Mouse (Mus musculus) MEL (cell line): ENCODE measurements around the gene Elobl. TPM values are rescaled to one million over a fixed set of nuclear protein-coding genes. Genes with fewer than 3 reads are reported as not detected.

ENCODE experiments used
- DNase-seq: peaks from one replicate; pipeline ENCODE4 v3.0.0; 2011; ENCODE audit warnings: low read depth, low spot score
- H3K27ac ChIP-seq: 2 replicates; pipeline ENCODE4 v1.5.1; 2012; ENCODE audit warnings: low read depth, mild to moderate bottlenecking, control low read depth, low read length, moderate library complexity; ENCODE audit not compliant: control insufficient read depth
- H3K27me3 ChIP-seq, 2 experiments: fragments of 150-350 bp in 1 of 2; sonication (generic) in 1 of 2; 2 replicates each; pipeline ENCODE4 v1.6.1; 2012; ENCODE audit warnings: low read length in 2 of 2, mild to moderate bottlenecking in 2 of 2, improper control_type of control experiment in 1 of 2, moderate library complexity in 1 of 2; ENCODE audit not compliant: insufficient read depth in 2 of 2, control insufficient read depth in 1 of 2
- H3K36me3 ChIP-seq, 2 experiments: 2 replicates each; pipeline ENCODE4 v1.6.1; 2012 to 2014; ENCODE audit warnings: low read length in 2 of 2, improper control_type of control experiment in 1 of 2, inconsistent platforms in 1 of 2, mild to moderate bottlenecking in 1 of 2; ENCODE audit not compliant: insufficient read depth in 2 of 2, control insufficient read depth in 1 of 2
- H3K4me1 ChIP-seq, 2 experiments: fragments of 150-350 bp in 1 of 2; sonication (generic) in 1 of 2; 2 replicates each; pipeline ENCODE4 v1.6.1; 2012; ENCODE audit warnings: low read length in 2 of 2, improper control_type of control experiment in 1 of 2, mild to moderate bottlenecking in 1 of 2; ENCODE audit not compliant: insufficient read depth in 2 of 2, control insufficient read depth in 1 of 2
- H3K4me3 ChIP-seq, 2 experiments: fragments of 150-350 bp in 1 of 2; sonication (generic) in 1 of 2; 2 replicates each; pipeline ENCODE4 v1.5.1; 2012; ENCODE audit warnings: low read depth in 2 of 2, low read length in 2 of 2, mild to moderate bottlenecking in 2 of 2, moderate library complexity in 2 of 2, control low read depth in 1 of 2, improper control_type of control experiment in 1 of 2; ENCODE audit not compliant: control insufficient read depth in 1 of 2, insufficient read depth in 1 of 2
- H3K79me2 ChIP-seq: 2 replicates; pipeline ENCODE4 v1.6.1; 2012; ENCODE audit warnings: mild to moderate bottlenecking, low read length, moderate library complexity; ENCODE audit not compliant: control insufficient read depth, poor library complexity, insufficient read depth
- H3K9ac ChIP-seq: 2 replicates; pipeline ENCODE4 v1.6.1; 2012; ENCODE audit warnings: low read depth, mild to moderate bottlenecking, control low read depth, low read length, moderate library complexity; ENCODE audit not compliant: control insufficient read depth, poor library complexity, severe bottlenecking
- H3K9me3 ChIP-seq: fragments of 150-350 bp; sonication (generic); replicated peaks from 2 replicates; pipeline ENCODE4 v1.6.1; 2012; ENCODE audit warnings: mild to moderate bottlenecking, low read length, improper control_type of control experiment, moderate library complexity; ENCODE audit not compliant: insufficient read depth
- CHD2 ChIP-seq: IDR thresholded peaks from 2 replicates; pipeline ENCODE4 v1.6.1; 2011; ENCODE audit warnings: low read length, improper control_type of control experiment
- CTCF ChIP-seq, 3 experiments: IDR thresholded peaks in 2 of 3; conservative IDR thresholded peaks in 1 of 3; 2 replicates each; pipeline ENCODE4 v1.5.1; 2011 to 2012; ENCODE audit warnings: low read length in 3 of 3, low read depth in 2 of 3, mild to moderate bottlenecking in 2 of 3, improper control_type of control experiment in 1 of 3, inconsistent platforms in 1 of 3, mixed read lengths in 1 of 3, moderate library complexity in 1 of 3; ENCODE audit not compliant: control insufficient read depth in 1 of 3, insufficient read depth in 1 of 3, poor library complexity in 1 of 3, severe bottlenecking in 1 of 3
- ELF1 ChIP-seq: IDR thresholded peaks from 2 replicates; pipeline ENCODE4 v1.6.1; 2014; ENCODE audit warnings: low read depth, mild to moderate bottlenecking, inconsistent platforms, low read length, improper control_type of control experiment, moderate library complexity
- EP300 ChIP-seq, 2 experiments: IDR thresholded peaks; 2 replicates each; pipeline ENCODE4 v1.6.1; 2011; ENCODE audit warnings: improper control_type of control experiment in 2 of 2, low read length in 2 of 2, low read depth in 1 of 2, mild to moderate bottlenecking in 1 of 2
- GABPA ChIP-seq: IDR thresholded peaks from 2 replicates; pipeline ENCODE4 v1.6.1; 2012; ENCODE audit warnings: low read depth, mild to moderate bottlenecking, inconsistent platforms, low read length, improper control_type of control experiment, moderate library complexity
- GATA1 ChIP-seq: IDR thresholded peaks from 2 replicates; pipeline ENCODE4 v1.6.1; 2011; ENCODE audit warnings: low read depth, low read length, improper control_type of control experiment
- HCFC1 ChIP-seq: IDR thresholded peaks from 2 replicates; pipeline ENCODE4 v1.6.1; 2012; ENCODE audit warnings: low read depth, mild to moderate bottlenecking, inconsistent platforms, low read length, improper control_type of control experiment, moderate library complexity
- JUND ChIP-seq: IDR thresholded peaks from 2 replicates; pipeline ENCODE4 v1.6.1; 2011; ENCODE audit warnings: low read depth, mild to moderate bottlenecking, improper control_type of control experiment, low read length
- KAT2A ChIP-seq: conservative IDR thresholded peaks from 2 replicates; pipeline ENCODE4 v1.6.1; 2012; ENCODE audit warnings: low read depth, low read length, improper control_type of control experiment, inconsistent platforms
- MAFK ChIP-seq: IDR thresholded peaks from 2 replicates; pipeline ENCODE4 v1.6.1; 2011; ENCODE audit warnings: low read depth, mild to moderate bottlenecking, low read length, improper control_type of control experiment, borderline replicate concordance
- MAZ ChIP-seq: IDR thresholded peaks from 2 replicates; pipeline ENCODE4 v1.6.1; 2012; ENCODE audit warnings: low read depth, mild to moderate bottlenecking, inconsistent platforms, low read length, improper control_type of control experiment
- RAD21 ChIP-seq: IDR thresholded peaks from 2 replicates; pipeline ENCODE4 v1.6.1; 2011; ENCODE audit warnings: mild to moderate bottlenecking, low read depth, low read length, improper control_type of control experiment
- RCOR1 ChIP-seq: IDR thresholded peaks from 2 replicates; pipeline ENCODE4 v1.6.1; 2012; ENCODE audit warnings: low read depth, mild to moderate bottlenecking, inconsistent platforms, low read length, improper control_type of control experiment
- SIN3A ChIP-seq: IDR thresholded peaks from 2 replicates; pipeline ENCODE4 v1.6.1; 2012; ENCODE audit warnings: low read length, improper control_type of control experiment, inconsistent platforms
- TBP ChIP-seq: IDR thresholded peaks from 2 replicates; pipeline ENCODE4 v1.8.0; 2011; ENCODE audit warnings: low read depth, low read length, improper control_type of control experiment
- TCF12 ChIP-seq: IDR thresholded peaks from 2 replicates; pipeline ENCODE4 v1.6.1; 2014; ENCODE audit warnings: low read depth, mild to moderate bottlenecking, inconsistent platforms, low read length, improper control_type of control experiment, moderate library complexity
- UBTF ChIP-seq: IDR thresholded peaks from 2 replicates; pipeline ENCODE4 v1.6.1; 2012; ENCODE audit warnings: low read depth, mild to moderate bottlenecking, inconsistent platforms, low read length, improper control_type of control experiment, moderate library complexity, borderline replicate concordance; ENCODE audit not compliant: insufficient read depth
- USF1 ChIP-seq: IDR thresholded peaks from 2 replicates; pipeline ENCODE4 v1.6.1; 2014; ENCODE audit warnings: low read depth, mild to moderate bottlenecking, inconsistent platforms, low read length, improper control_type of control experiment, moderate library complexity
- USF2 ChIP-seq, 2 experiments: IDR thresholded peaks; 2 replicates each; pipeline ENCODE4 v1.6.1; 2011 to 2012; ENCODE audit warnings: improper control_type of control experiment in 2 of 2, low read length in 2 of 2, borderline replicate concordance in 1 of 2, inconsistent platforms in 1 of 2, low read depth in 1 of 2, mild to moderate bottlenecking in 1 of 2; ENCODE audit not compliant: insufficient read depth in 1 of 2
- ZKSCAN1 ChIP-seq: IDR thresholded peaks from 2 replicates; pipeline ENCODE4 v1.6.1; 2012; ENCODE audit warnings: low read depth, mild to moderate bottlenecking, inconsistent platforms, low read length, improper control_type of control experiment, moderate library complexity
- ZNF384 ChIP-seq: IDR thresholded peaks from 2 replicates; pipeline ENCODE4 v1.6.1; 2012; ENCODE audit warnings: low read depth, mild to moderate bottlenecking, inconsistent platforms, low read length, improper control_type of control experiment
- polyA plus RNA-seq, 2 experiments: library from polyadenylated mRNA; stranded (reverse) in 1 of 2; unstranded in 1 of 2; fragments of >175 nt in 1 of 2; fragments of >200 nt in 1 of 2; gene quantifications; 2 replicates each; pipeline versions ENCODE4 v1.2.1 to v1.2.4; 2012; ENCODE audit warnings: low replicate concordance in 2 of 2, low read depth in 1 of 2; ENCODE audit not compliant: insufficient read length in 2 of 2, insufficient read depth in 1 of 2, missing spikeins in 1 of 2
- total RNA-seq: library from RNA; depleted of rRNA; stranded (reverse); fragments of 300-350 nt; gene quantifications from 2 replicates; pipeline ENCODE4 v1.2.3, GENCODE M21; 2012

Elobl gene
- total and polyA plus RNA-seq, 3 experiments, result 0.58 to 0.72 TPM; not detected in 1

DNA sequence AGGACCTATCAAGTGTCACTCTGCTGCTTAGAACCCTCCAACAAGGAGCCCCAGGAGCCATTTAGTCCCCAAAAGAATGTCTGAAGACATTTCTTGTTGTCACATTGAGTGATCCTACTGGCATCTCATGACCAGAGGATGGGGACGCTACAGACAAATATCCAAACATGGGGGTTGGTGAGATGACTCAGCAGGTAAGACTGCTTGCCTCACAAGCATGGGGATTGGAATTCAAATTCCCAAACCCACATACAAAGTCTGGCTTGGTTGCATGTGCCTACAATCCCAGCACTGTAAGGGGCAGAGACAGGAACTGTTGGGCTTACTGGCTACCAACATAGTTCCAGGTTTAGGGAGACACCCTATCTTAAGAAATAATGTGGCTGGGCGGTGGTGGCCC lies 28.8 kb downstream of the Elobl start:
- no peaks in the 10 kb centered on the region for H3K9me3 ChIP-seq
- no peaks in the 10 kb centered on the region for H3K27me3 ChIP-seq
- TF ChIP-seq EP300 (IDR thresholded peaks at IDR 0.05; ENCODE audit: low read depth in 1 of 2, low read length in 2 of 2), result no peak
- no peak for TF ChIP-seq ELF1
- TF ChIP-seq CTCF (IDR thresholded peaks at IDR 0.05 in 2 of 3, conservative IDR thresholded peaks at IDR 0.05 in 1 of 3; ENCODE audit: control insufficient read depth in 1 of 3, insufficient read depth in 1 of 3, low read depth in 2 of 3, low read length in 3 of 3, poor library complexity in 1 of 3, severe bottlenecking in 1 of 3), result no peak
- TF ChIP-seq USF1, result no peak
- TF ChIP-seq GABPA, result no peak
- TF ChIP-seq, all 39 proteins: peak for 0
- Histone ChIP-seq H3K4me1 (no peaks in the 10 kb centered on the region), H3K27ac (no peak overlapping the region), H3K36me3 (no peaks in the 10 kb centered on the region; a peak in 1 of 4 replicates), H3K9ac (no peak overlapping the region), H3K4me3 (no peak overlapping the region), H3K79me2 (no peaks in the 10 kb centered on the region)
- no peak for DNase-seq

DNA sequence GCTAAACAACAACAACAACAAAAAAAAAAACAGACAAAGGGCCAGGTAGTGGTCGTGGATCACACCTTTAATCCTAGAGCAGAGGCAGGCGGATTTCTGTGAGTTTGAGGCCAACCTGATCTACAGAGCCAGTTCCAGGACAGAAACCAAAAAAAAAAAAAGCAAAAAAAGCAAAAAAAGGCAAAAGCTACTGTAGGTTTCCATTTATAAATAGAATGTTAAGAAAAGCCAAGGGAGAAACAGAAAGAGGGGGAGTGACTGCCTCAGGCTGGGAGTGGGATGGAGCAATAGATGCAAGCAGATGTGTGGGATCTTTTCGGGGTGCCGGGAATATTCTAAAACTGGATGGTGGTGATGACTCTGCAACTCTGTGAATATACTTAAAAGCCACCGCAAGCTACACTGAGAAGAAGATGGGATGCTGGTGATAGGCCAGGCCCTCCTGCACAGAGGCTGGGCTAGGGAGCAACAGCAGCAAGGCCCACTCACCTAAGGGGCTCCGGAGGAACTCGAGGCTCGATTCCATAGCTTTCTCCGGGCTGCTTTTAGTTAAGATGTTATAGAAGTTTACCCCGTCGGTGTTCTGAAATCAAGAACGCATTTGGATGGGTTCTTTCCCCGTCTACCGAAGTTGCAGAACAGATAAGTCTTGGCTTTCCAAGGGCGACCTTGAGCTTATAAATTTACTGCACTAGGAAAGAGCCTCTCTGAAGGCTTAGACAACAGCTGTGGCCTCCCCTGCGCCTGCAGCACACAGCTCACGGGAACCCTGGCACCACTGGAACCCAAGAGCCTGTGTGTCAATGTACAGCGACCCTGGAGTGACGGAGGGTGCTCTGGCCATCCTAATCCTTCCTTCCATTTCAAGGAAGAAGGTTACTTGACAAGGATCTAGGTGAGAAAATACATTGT lies 32.4 kb downstream of the Elobl start:
- no peaks in the 10 kb centered on the region for H3K27me3 ChIP-seq
- TF ChIP-seq JUND (no peak), ZNF384 (peak; percentile 65)
- TF ChIP-seq, all 39 proteins: peak for 1
- Histone ChIP-seq H3K9me3 (no peaks in the 10 kb centered on the region), H3K4me3 (no peak overlapping the region), H3K27ac (no peak overlapping the region), H3K9ac (no peak overlapping the region), H3K36me3 (no peaks in the 10 kb centered on the region; a peak in 1 of 4 replicates), H3K79me2 (no peaks in the 10 kb centered on the region), H3K4me1 (no peaks in the 10 kb centered on the region)
- DNase-seq, result no peak

DNA sequence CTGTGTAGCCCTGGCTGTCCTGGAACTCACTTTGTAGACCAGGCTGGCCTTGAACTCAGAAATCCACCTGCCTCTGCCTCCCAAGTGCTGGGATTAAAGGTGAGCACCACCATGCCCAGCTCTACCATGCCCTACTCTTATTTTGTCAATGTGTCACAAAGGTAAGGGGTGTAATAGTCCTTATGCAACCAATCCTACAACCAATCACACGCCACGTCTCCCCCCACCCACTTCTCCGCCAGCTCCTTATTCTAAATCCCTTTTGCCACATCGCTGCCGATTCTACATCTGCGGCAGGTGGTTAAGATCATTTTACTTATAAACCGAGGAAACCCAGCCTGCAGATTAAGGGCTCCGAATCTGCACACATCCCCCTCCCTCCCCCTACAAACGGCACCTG lies 33.7 kb downstream of the Elobl start:
- H3K27me3 ChIP-seq, result no peaks in the 10 kb centered on the region
- no peak for TF ChIP-seq RAD21
- no peak for TF ChIP-seq TCF12
- no peak for TF ChIP-seq CHD2
- TF ChIP-seq USF1, result no peak
- no peak for TF ChIP-seq HCFC1
- no peak for TF ChIP-seq KAT2A
- TF ChIP-seq GATA1, result no peak
- TF ChIP-seq UBTF, result no peak
- TF ChIP-seq RCOR1, result no peak
- TF ChIP-seq MAFK, result no peak
- TF ChIP-seq USF2 (IDR thresholded peaks at IDR 0.05; ENCODE audit: borderline replicate concordance in 1 of 2, insufficient read depth in 1 of 2, low read depth in 1 of 2, low read length in 2 of 2), result no peak
- no peak for TF ChIP-seq SIN3A
- TF ChIP-seq MAZ, result no peak
- TF ChIP-seq TBP, result no peak
- no peak for TF ChIP-seq ZKSCAN1
- no peaks in the 10 kb centered on the region for H3K9me3 ChIP-seq
- no peaks in the 10 kb centered on the region for H3K4me1 ChIP-seq
- no peak overlapping the region for H3K27ac ChIP-seq
- no peak overlapping the region for H3K9ac ChIP-seq
- no peaks in the 10 kb centered on the region; a peak in 1 of 4 replicates for H3K36me3 ChIP-seq
- DNase-seq, result no peak
- H3K4me3 ChIP-seq, result no peak overlapping the region
- H3K79me2 ChIP-seq, result no peaks in the 10 kb centered on the region
